Mouse (Mus musculus) liver, adult 2 months (tissue): ENCODE results near the gene Dad1.

Experiments used
- CTCF ChIP-seq: fragments of 200-500 bp; IDR thresholded peaks from 2 replicates; pipeline ENCODE4 v1.5.1; 2011; ENCODE audit warnings: low read depth, low read length, control low read depth
- POLR2A ChIP-seq: fragments of 200-500 bp; IDR thresholded peaks from 2 replicates; pipeline ENCODE4 v1.6.1; 2011; ENCODE audit warnings: low read length, control low read depth; ENCODE audit not compliant: insufficient read depth; ENCODE audit errors: extremely low read depth

DNA sequence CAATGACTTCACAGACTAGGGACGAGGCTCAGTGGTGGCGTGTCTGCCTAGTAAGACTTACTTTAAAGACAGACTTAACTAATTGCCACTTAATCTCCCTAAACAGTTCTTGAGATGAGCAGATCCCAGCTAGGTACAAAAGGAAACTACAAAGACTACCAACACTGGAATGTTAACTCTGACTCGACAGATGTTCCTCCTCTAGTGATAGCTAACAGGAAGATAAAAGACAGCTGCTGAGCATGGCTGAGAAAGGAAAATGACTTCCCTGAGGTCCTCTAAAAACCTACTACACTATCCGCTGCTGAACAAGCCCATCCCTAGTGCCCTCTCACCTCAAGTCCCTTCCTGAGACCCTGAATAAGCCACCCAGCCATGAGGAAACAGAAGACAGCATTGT lies 3.8 kb downstream of the Dad1 start:
- TF ChIP-seq CTCF (no peak), POLR2A (no peak)
